Mouse (Mus musculus): ENCODE results near the gene 1700010B08Rik. TPM values are rescaled to one million over a fixed set of nuclear protein-coding genes. Genes with fewer than 3 reads are reported as not detected.

1700010B08Rik gene
- polyA plus RNA-seq, 1 experiment from 2014 or later, result not detected

DNA sequence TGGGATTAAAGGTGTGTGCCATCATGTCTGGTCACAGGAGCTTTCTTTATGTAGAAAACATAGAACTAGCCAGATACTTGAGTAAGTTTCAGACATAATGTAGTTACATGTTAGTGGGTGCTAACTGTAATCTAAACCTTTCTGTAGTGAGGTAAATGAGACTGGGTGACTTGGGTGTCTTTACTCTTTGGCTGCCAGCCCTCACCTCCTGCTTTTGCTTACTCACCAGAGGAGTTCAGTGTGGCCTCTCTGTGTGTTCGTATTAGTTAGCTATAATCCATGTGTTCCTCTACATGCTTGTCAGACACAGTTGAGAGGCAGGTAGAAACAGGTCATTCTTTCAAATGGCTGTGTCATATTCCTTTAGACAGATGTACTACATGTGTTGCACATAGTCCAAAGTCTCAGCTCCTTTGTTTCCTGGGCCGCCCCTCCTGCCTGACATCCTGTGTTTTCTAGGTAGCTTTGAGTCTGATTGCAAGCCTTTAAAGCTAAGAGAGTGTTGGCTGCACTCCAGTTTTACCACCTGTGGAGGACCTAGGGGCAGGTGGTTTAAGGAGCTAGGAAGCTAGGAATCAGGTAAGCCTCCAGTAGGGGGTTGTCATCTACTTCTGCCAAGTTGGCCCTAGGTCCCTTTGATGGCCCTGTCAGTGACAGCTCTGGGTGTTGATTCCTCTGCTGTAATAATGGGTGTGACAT is 29.9 kb downstream of the 1700010B08Rik start:
- Histone ChIP-seq H3K9me3 (replicated peaks; ENCODE audit: control insufficient read depth, low read length) (no peaks in the 10 kb centered on the region), H3K4me3 (ENCODE audit: low read depth, low read length) (no peak overlapping the region), H3K27ac (ENCODE audit: low read length) (no peak overlapping the region), H3K9ac (ENCODE audit: low read depth, low read length) (no peak overlapping the region), H3K36me3 (ENCODE audit: control insufficient read depth, insufficient read depth) (no peaks in the 10 kb centered on the region), H3K4me1 (ENCODE audit: control insufficient read depth, low read depth, low read length) (no peaks in the 10 kb centered on the region; the same call in none of the 2 replicates), H3K4me2 (ENCODE audit: low read depth, low read length) (no peak overlapping the region), H3K27me3 (ENCODE audit: control insufficient read depth, insufficient read depth, low read depth, low read length) (no peaks in the 10 kb centered on the region)
- ATAC-seq (ENCODE audit: low read depth), result no peak
- 57% methylated on average over 2 of the region's 2 CpGs for WGBS (ENCODE audit: insufficient replicate concordance)

DNA sequence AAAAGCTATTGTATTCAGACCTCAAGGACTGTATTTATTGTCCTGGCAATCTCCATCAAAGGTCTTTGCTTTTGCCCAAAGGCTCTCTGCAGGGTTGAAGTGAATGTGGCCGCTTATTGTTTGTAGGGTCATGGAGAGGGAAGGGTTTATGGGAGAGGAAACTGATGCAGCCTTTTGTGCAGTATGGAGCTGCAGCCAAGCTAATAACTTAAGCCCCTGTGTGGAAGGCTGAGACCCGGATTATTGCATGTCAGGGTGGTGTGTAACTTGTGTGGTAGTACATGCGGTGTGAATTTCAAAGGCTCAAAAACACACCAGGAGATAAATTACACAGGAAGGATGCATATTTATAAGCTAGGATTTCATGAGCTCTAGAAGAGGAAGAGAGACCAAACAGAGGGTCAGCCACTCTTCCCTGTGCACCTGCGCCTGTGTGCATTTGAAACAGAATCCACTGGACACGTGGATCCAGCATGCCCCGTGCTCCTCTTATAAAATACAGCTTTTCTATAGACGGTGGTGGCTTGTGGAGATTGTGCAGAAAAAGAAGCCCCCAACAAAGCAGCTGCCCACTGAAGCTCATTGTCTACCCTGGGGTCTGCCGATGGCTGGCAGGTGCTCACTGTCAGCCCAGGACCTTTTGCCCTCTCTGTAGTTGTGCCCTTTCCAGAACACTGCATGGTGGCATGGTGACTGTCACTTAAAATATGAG is 36.4 kb downstream of the 1700010B08Rik start:
- Histone ChIP-seq H3K9me3 (replicated peaks; ENCODE audit: control insufficient read depth, low read length) (no peaks in the 10 kb centered on the region), H3K4me2 (ENCODE audit: low read depth, low read length) (no peak overlapping the region), H3K27ac (ENCODE audit: low read length) (no peak overlapping the region), H3K36me3 (ENCODE audit: control insufficient read depth, insufficient read depth) (no peaks in the 10 kb centered on the region), H3K4me1 (ENCODE audit: control insufficient read depth, low read depth, low read length) (no peaks in the 10 kb centered on the region; the same call in 1 of the 2 replicates), H3K9ac (ENCODE audit: low read depth, low read length) (no peak overlapping the region), H3K27me3 (ENCODE audit: control insufficient read depth, insufficient read depth, low read depth, low read length) (no peaks in the 10 kb centered on the region), H3K4me3 (ENCODE audit: low read depth, low read length) (no peak overlapping the region)
- WGBS (ENCODE audit: insufficient replicate concordance), result 70% methylated on average over 8 of the region's 8 CpGs
- ATAC-seq (ENCODE audit: low read depth), result no peak

DNA sequence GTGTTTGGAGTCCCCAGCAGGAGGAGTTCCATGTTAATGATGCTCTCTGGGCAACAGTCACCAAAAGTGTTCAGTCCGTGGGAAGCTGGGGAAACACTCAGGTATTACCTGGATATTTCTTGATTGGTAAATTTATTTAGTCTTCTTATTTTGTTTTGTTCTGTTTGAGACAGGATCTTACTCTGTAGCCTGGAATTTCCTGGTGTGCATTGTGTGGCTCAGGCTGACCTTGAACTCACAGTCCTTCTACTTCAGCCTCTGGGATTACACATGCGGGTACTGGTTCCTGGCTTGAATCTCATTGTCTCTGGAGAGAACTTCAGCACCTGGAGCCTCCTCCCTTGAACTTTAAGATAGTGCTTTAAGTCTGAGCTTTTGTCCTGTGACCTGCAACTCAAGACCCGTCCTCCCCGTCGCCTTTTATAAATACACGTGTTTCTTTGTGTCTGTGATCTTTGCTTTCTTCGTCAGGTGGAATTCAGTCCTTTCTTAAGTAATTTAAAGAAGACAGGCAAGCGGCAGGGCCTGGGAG is 38.5 kb downstream of the 1700010B08Rik start:
- Histone ChIP-seq H3K27ac (ENCODE audit: low read length) (no peak overlapping the region), H3K9ac (ENCODE audit: low read depth, low read length) (no peak overlapping the region), H3K36me3 (ENCODE audit: control insufficient read depth, insufficient read depth) (no peaks in the 10 kb centered on the region), H3K4me2 (ENCODE audit: low read depth, low read length) (no peak overlapping the region), H3K4me1 (ENCODE audit: control insufficient read depth, low read depth, low read length) (no peaks in the 10 kb centered on the region; the same call in none of the 2 replicates), H3K4me3 (ENCODE audit: low read depth, low read length) (no peak overlapping the region), H3K9me3 (replicated peaks; ENCODE audit: control insufficient read depth, low read length) (no peaks in the 10 kb centered on the region), H3K27me3 (ENCODE audit: control insufficient read depth, insufficient read depth, low read depth, low read length) (no peaks in the 10 kb centered on the region)
- 71% methylated on average over 8 of the region's 8 CpGs for WGBS (ENCODE audit: insufficient replicate concordance)
- ATAC-seq (ENCODE audit: low read depth), result no peak

DNA sequence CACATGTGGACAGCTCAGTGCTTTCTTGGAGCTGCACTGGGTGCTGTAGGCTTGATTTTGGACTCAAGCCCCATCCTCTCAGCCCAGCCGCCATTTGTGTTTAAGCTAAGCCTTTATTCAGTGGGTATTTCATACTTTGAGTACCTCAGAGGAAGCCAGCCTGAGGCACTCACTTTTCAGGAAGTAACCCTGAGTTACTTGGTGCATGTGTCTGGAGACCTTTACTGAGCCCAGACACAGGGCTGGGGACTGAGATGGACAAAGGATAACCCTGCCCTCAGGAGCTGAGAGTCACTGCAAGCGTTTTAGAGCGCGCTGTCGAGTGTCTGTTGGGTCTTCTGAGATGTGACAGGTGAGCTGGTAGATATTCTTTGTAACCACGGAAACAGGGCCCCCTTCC is 41.4 kb downstream of the 1700010B08Rik start:
- H3K4me3 ChIP-seq (ENCODE audit: low read depth, low read length), result no peak overlapping the region
- no peaks in the 10 kb centered on the region for H3K36me3 ChIP-seq (ENCODE audit: control insufficient read depth, insufficient read depth)
- H3K27me3 ChIP-seq (ENCODE audit: control insufficient read depth, insufficient read depth, low read depth, low read length), result no peaks in the 10 kb centered on the region
- no peak for ATAC-seq (ENCODE audit: low read depth)
- no peaks in the 10 kb centered on the region; the same call in none of the 2 replicates for H3K4me1 ChIP-seq (ENCODE audit: control insufficient read depth, low read depth, low read length)
- no peak overlapping the region for H3K4me2 ChIP-seq (ENCODE audit: low read depth, low read length)
- WGBS (ENCODE audit: insufficient replicate concordance), result 68% methylated on average over 6 of the region's 6 CpGs
- no peak overlapping the region for H3K9ac ChIP-seq (ENCODE audit: low read depth, low read length)
- no peak overlapping the region for H3K27ac ChIP-seq (ENCODE audit: low read length)
- no peaks in the 10 kb centered on the region for H3K9me3 ChIP-seq (replicated peaks; ENCODE audit: control insufficient read depth, low read length)

DNA sequence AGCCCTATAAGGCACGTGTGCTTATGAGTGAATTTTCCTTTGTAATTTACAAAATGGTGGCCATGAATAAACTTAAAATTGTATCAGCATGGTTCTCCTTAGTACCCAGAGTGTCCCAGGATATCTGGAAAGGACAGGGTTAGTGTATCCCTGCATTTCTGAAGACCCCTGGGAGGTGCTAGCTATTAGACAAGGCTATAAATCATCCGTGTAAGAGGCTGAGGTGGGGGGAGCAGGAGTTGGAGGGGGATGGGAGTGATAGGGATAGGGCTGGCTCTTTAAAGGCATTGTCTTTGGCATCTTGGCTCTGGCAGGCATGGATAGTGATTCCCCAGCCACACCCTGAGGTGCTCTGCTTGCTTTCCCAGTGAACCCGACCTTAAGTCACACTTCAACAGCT is 45.4 kb downstream of the 1700010B08Rik start:
- H3K4me3 ChIP-seq (ENCODE audit: low read depth, low read length), result no peak overlapping the region
- H3K27me3 ChIP-seq (ENCODE audit: control insufficient read depth, insufficient read depth, low read depth, low read length), result no peaks in the 10 kb centered on the region
- H3K36me3 ChIP-seq (ENCODE audit: control insufficient read depth, insufficient read depth), result no peaks in the 10 kb centered on the region
- H3K4me1 ChIP-seq (ENCODE audit: control insufficient read depth, low read depth, low read length), result no peaks in the 10 kb centered on the region; the same call in none of the 2 replicates
- no peak overlapping the region for H3K9ac ChIP-seq (ENCODE audit: low read depth, low read length)
- WGBS (ENCODE audit: insufficient replicate concordance), result 58% methylated on average over 3 of the region's 3 CpGs
- ATAC-seq (ENCODE audit: low read depth), result no peak
- no peak overlapping the region for H3K4me2 ChIP-seq (ENCODE audit: low read depth, low read length)
- H3K9me3 ChIP-seq (replicated peaks; ENCODE audit: control insufficient read depth, low read length), result no peaks in the 10 kb centered on the region
- H3K27ac ChIP-seq (ENCODE audit: low read length), result no peak overlapping the region

DNA sequence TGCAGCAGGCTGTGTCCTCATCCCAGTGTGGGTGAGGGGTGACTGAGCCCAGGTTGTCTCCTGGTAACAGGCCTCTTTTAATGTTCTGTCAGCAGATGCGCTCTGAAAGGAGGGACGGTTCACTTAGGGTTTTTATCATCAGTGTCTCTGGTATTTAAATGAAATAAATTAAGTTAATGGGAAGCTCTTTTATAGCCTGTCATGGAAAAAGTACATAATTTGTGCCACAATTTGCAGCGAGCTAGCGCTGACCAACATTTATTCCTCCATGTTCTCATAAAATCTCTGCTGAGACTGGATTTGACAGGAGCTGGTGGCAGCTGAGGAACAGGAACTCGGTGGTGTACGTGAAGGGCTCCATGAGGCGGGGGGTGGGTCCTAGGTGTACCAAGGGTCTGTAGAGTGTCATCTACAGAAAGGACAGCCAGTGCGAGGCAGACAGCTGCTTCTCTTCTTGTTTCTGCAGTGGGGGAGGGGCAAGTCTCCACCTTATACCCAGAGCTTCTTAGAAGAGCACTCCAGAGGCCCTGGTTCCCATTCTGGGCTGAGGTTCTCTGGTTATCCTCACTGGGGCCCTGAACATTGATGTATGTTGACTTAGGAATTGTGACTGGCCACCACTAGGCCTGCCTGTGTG is 48.9 kb downstream of the 1700010B08Rik start:
- Histone ChIP-seq H3K4me1 (ENCODE audit: control insufficient read depth, low read depth, low read length) (no peaks in the 10 kb centered on the region; the same call in 1 of the 2 replicates), H3K4me3 (ENCODE audit: low read depth, low read length) (no peak overlapping the region), H3K4me2 (ENCODE audit: low read depth, low read length) (no peak overlapping the region), H3K27ac (ENCODE audit: low read length) (no peak overlapping the region), H3K36me3 (ENCODE audit: control insufficient read depth, insufficient read depth) (no peaks in the 10 kb centered on the region), H3K27me3 (ENCODE audit: control insufficient read depth, insufficient read depth, low read depth, low read length) (no peaks in the 10 kb centered on the region), H3K9ac (ENCODE audit: low read depth, low read length) (no peak overlapping the region), H3K9me3 (replicated peaks; ENCODE audit: control insufficient read depth, low read length) (no peaks in the 10 kb centered on the region)
- no peak for ATAC-seq (ENCODE audit: low read depth)
- WGBS (ENCODE audit: insufficient replicate concordance), result 73% methylated on average over 8 of the region's 8 CpGs

DNA sequence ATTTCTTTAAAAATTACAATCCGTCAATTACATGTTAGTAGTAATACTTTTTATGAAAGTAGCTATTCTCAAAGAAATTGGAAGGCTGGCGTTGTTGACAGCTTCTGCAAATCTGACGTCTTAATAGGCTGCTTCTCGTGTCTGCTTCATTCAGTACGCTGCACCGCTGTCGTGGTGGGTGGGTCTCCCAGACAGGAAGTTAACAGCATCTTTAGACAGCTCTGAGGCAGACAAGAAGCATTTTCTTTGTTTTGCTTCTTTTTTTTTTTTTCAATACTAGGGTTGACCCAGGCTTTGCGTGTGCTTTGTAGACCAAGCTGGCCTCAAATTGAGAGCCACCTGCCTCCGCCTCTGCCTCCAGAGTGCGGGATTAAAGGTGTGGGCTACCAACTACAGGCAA is 50.0 kb downstream of the 1700010B08Rik start:
- 43% methylated on average over 10 of the region's 10 CpGs for whole genome bisulfite sequencing (ENCODE audit: insufficient replicate concordance)
- Histone ChIP-seq H3K4me1 (ENCODE audit: control insufficient read depth, low read depth, low read length) (no peaks in the 10 kb centered on the region; the same call in 1 of the 2 replicates), H3K4me3 (ENCODE audit: low read depth, low read length) (no peak overlapping the region), H3K4me2 (ENCODE audit: low read depth, low read length) (no peak overlapping the region), H3K9me3 (replicated peaks; ENCODE audit: control insufficient read depth, low read length) (no peaks in the 10 kb centered on the region), H3K36me3 (ENCODE audit: control insufficient read depth, insufficient read depth) (no peaks in the 10 kb centered on the region), H3K9ac (ENCODE audit: low read depth, low read length) (no peak overlapping the region), H3K27me3 (ENCODE audit: control insufficient read depth, insufficient read depth, low read depth, low read length) (no peaks in the 10 kb centered on the region), H3K27ac (ENCODE audit: low read length) (no peak overlapping the region)
- ATAC-seq (ENCODE audit: low read depth), result no peak

DNA sequence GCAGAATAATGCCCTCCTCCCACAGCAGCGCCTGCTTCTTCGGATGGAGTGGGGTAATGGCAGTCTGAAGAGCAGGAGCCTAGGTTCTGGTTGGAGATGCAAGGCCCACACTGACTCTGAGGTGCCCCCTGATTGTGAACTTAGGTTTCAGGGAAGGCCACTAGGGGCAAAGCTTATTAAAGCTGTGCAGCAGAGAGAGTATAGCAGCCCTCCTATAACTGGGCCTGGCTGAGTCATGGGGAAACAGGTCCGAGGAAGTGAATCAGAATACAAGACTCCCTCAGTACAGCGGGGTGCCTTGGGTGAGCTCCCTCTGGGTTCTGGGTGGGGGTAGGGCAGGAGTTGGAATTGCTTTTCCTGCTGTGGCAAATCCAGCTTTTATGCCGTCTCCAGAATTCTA is 51.4 kb downstream of the 1700010B08Rik start:
- H3K27ac ChIP-seq (ENCODE audit: low read length), result no peak overlapping the region
- H3K9me3 ChIP-seq (replicated peaks; ENCODE audit: control insufficient read depth, low read length), result no peaks in the 10 kb centered on the region
- no peak overlapping the region for H3K4me3 ChIP-seq (ENCODE audit: low read depth, low read length)
- H3K9ac ChIP-seq (ENCODE audit: low read depth, low read length), result no peak overlapping the region
- H3K36me3 ChIP-seq (ENCODE audit: control insufficient read depth, insufficient read depth), result no peaks in the 10 kb centered on the region
- H3K27me3 ChIP-seq (ENCODE audit: control insufficient read depth, insufficient read depth, low read depth, low read length), result no peaks in the 10 kb centered on the region
- H3K4me2 ChIP-seq (ENCODE audit: low read depth, low read length), result no peak overlapping the region
- no peaks in the 10 kb centered on the region; the same call in 1 of the 2 replicates for H3K4me1 ChIP-seq (ENCODE audit: control insufficient read depth, low read depth, low read length)
- 77% methylated on average over 5 of the region's 5 CpGs for WGBS (ENCODE audit: insufficient replicate concordance)
- no peak for ATAC-seq (ENCODE audit: low read depth)
